Mouse (Mus musculus) macrophage (primary cell): Measurements from ENCODE around the gene Sema6c. TPM values are rescaled to one million over a fixed set of nuclear protein-coding genes. Genes with fewer than 3 reads are reported as not detected.
A peak's percentile ranks its signal among the peaks of the same experiment; 100 is the strongest.

Experiments
- H3K27ac ChIP-seq: fragments of 350-480 bp; formaldehyde crosslinking; 2 replicates; pipeline ENCODE4 v1.9.0; 2021
- H3K36me3 ChIP-seq: fragments of 350-480 bp; formaldehyde crosslinking; 2 replicates; pipeline ENCODE4 v1.9.0; 2021; ENCODE audit errors: inconsistent target
- H3K4me3 ChIP-seq: fragments of 350-480 bp; formaldehyde crosslinking; 2 replicates; pipeline ENCODE4 v1.9.0; 2021; ENCODE audit errors: inconsistent target
- H3K79me2 ChIP-seq: fragments of 350-480 bp; formaldehyde crosslinking; 2 replicates; pipeline ENCODE4 v1.9.0; 2021; ENCODE audit errors: inconsistent target
- WGBS: methylation state at CpG from one replicate; pipeline ENCODE4 v1.1.7; 2026; ENCODE audit warnings: inconsistent platforms; ENCODE audit not compliant: missing documents; 5-methylcytosine and 5-hydroxymethylcytosine counted together
- polyA plus RNA-seq: library from polyadenylated mRNA; stranded (reverse); fragments of 250-400 nt; gene quantifications from 3 replicates; pipeline ENCODE4 v1.2.4, GENCODE M21; 2018; ENCODE audit warnings: inconsistent platforms

Sema6c gene
- polyA plus RNA-seq, 1 experiment from 2014 or later, result not detected

GRCm38 (mm10) chr3:95217255-95218134 is 57.2 kb downstream of the Sema6c start, which contains the start of gene Gabpb2:
TSS of gene Gabpb2 (minus strand) at chr3:95217916.
- H3K79me2 ChIP-seq, result peaks cover 23% of the 10 kb centered on the region
- H3K27ac ChIP-seq, result peak within 1 kb of the TSS; percentile 93
- under 1% methylated on average over 50 of the region's 56 CpGs for WGBS
- H3K4me3 ChIP-seq, result peak within 1 kb of the TSS; percentile 57
- H3K36me3 ChIP-seq, result 0 out of 2 replicates have a peak, but pooled peaks cover 4% of the 10 kb centered on the region

- peaks cover 4% of the 10 kb centered on the region; the same call in 1 of the 2 replicates for H3K36me3 ChIP-seq
- 57% methylated on average over 6 of the region's 6 CpGs for WGBS
- peak overlapping the region; percentile 57 for H3K4me3 ChIP-seq
Observed at GRCm38 (mm10) chr3:95218466-95219137, 58.3 kb downstream of the Sema6c start.

GRCm38 (mm10) chr3:95223041-95223440 is 62.8 kb downstream of the Sema6c start:
- Histone ChIP-seq H3K79me2 (peaks cover 39% of the 10 kb centered on the region), H3K27ac (no peak overlapping the region), H3K4me3 (no peak overlapping the region), H3K36me3 (peaks cover 4% of the 10 kb centered on the region; the same call in 1 of the 2 replicates)
- WGBS, result 100% methylated on average over 2 of the region's 2 CpGs

More at GRCm38 (mm10) chr3:95218466-95219137, 58.3 kb downstream of the Sema6c start:
- peak overlapping the region; percentile 93 for H3K27ac ChIP-seq
- H3K79me2 ChIP-seq, result peaks cover 20% of the 10 kb centered on the region

Other genes starting within 250 kb of the Sema6c start
- gene Selenbp1, start 227.4 kb upstream of the Sema6c start, polyA plus RNA-seq, result 12.8 to 25.0 TPM (median 14.3 TPM) in 3 replicates
- gene Rfx5, start 206.4 kb upstream of the Sema6c start, polyA plus RNA-seq, result 5.6 to 8.0 TPM (median 7.2 TPM) in 3 replicates
- 39.8 to 61.5 TPM (median 51.3 TPM) in 3 replicates for gene Pi4kb, start 185.7 kb upstream of the Sema6c start, polyA plus RNA-seq
- 8.3 to 8.9 TPM (median 8.9 TPM) in 3 replicates for gene Zfp687, start 145.0 kb upstream of the Sema6c start, polyA plus RNA-seq
- gene Psmd4, start 117.8 kb upstream of the Sema6c start, polyA plus RNA-seq, result 102 to 143 TPM (median 138 TPM) in 3 replicates
- gene Pip5k1a, start 53.5 kb upstream of the Sema6c start, polyA plus RNA-seq, result 16.2 to 19.1 TPM (median 17.0 TPM) in 3 replicates
- gene Vps72, start 49.4 kb upstream of the Sema6c start, polyA plus RNA-seq, result 43.0 to 54.7 TPM (median 43.9 TPM) in 3 replicates
- gene Tmod4, start 36.0 kb upstream of the Sema6c start, polyA plus RNA-seq, result not detected in 3 replicates
- gene Scnm1, start 26.4 kb upstream of the Sema6c start, polyA plus RNA-seq, result 24.9 to 62.9 TPM (median 34.6 TPM) in 3 replicates
- gene Lysmd1, start 26.4 kb upstream of the Sema6c start, polyA plus RNA-seq, result 3.6 to 5.0 TPM (median 5.0 TPM) in 3 replicates
- 63.7 to 188 TPM (median 64.6 TPM) in 3 replicates for gene Tnfaip8l2, start 18.1 kb upstream of the Sema6c start, polyA plus RNA-seq
- 13.5 to 15.9 TPM (median 13.5 TPM) in 3 replicates for gene Gabpb2, start 57.5 kb downstream of the Sema6c start, polyA plus RNA-seq
- gene Cdc42se1, start 68.3 kb downstream of the Sema6c start, polyA plus RNA-seq, result 76.1 to 100 TPM (median 91.6 TPM) in 3 replicates
- 13.2 to 18.6 TPM (median 17.4 TPM) in 3 replicates for gene Mllt11, start 71.7 kb downstream of the Sema6c start, polyA plus RNA-seq
- 0.16 to 0.29 TPM in 2 of 3 replicates, not detected in the other for gene Gm128, start 81.1 kb downstream of the Sema6c start, polyA plus RNA-seq
- gene Bnipl, start 90.7 kb downstream of the Sema6c start, polyA plus RNA-seq, result not detected in 3 replicates
- 99.7 to 130 TPM (median 126 TPM) in 3 replicates for gene Mindy1, start 120.9 kb downstream of the Sema6c start, polyA plus RNA-seq
- gene Prune1, start 121.6 kb downstream of the Sema6c start, polyA plus RNA-seq, result 16.7 to 27.9 TPM (median 19.2 TPM) in 3 replicates
- gene Anxa9, start 146.7 kb downstream of the Sema6c start, polyA plus RNA-seq, result 4.7 to 5.1 TPM (median 4.8 TPM) in 3 replicates
- gene Cers2, start 154.3 kb downstream of the Sema6c start, polyA plus RNA-seq, result 216 to 338 TPM (median 252 TPM) in 3 replicates
- gene Setdb1, start 196.7 kb downstream of the Sema6c start, polyA plus RNA-seq, result 27.7 to 32.3 TPM (median 28.3 TPM) in 3 replicates
- gene 4930558C23Rik, start 242.4 kb downstream of the Sema6c start, polyA plus RNA-seq, result not detected in 3 replicates